Mouse (Mus musculus): ENCODE results near the gene Gm45234. TPM values are rescaled to one million over a fixed set of nuclear protein-coding genes. Genes with fewer than 3 reads are reported as not detected.

Gm45234 gene
- polyA plus RNA-seq, 1 experiment from 2014 or later: not detected

- Histone ChIP-seq H3K4me1 (ENCODE audit: control insufficient read depth, insufficient read depth, low read length) (no peaks in the 10 kb centered on the region), H3K9ac (ENCODE audit: low read depth, low read length) (no peak overlapping the region), H3K4me2 (no peak overlapping the region), H3K36me3 (ENCODE audit: control insufficient read depth, insufficient read depth, low read length) (peaks cover 27% of the 10 kb centered on the region), H3K4me3 (ENCODE audit: low read depth, low read length) (no peak overlapping the region), H3K9me3 (replicated peaks; ENCODE audit: control insufficient read depth, low read length) (no peaks in the 10 kb centered on the region), H3K27ac (ENCODE audit: low read depth, low read length) (no peak overlapping the region), H3K27me3 (ENCODE audit: control insufficient read depth, insufficient read depth, low read length) (no peaks in the 10 kb centered on the region)
- 59% methylated on average over 7 of the region's 7 CpGs for WGBS (ENCODE audit: insufficient replicate concordance)
- no peak for ATAC-seq (replicated peaks; ENCODE audit: insufficient number of reproducible peaks, low FRiP score, low TSS enrichment)
These were observed 52.0 kb downstream of the Gm45234 start for GRCm38 (mm10) chr6:124703789-124704188.

DNA sequence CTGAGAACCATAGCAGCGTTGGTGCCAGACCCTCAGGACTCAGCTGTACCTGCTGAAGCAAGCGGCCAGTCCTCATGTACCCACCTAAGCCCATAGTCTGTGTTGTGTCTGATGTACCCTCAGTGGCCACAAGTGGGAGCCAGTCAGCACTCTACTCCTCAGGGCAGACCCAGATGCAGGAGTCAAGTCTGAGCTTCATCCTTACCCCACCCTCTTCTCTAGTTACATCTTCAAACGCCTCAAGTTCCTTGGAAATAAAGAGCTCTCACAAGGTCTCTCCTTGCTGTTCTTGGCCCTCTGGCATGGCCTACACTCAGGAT, 53.1 kb downstream of the Gm45234 start:
- H3K4me3 ChIP-seq (ENCODE audit: low read depth, low read length): no peak overlapping the region
- no peaks in the 10 kb centered on the region for H3K4me1 ChIP-seq (ENCODE audit: control insufficient read depth, insufficient read depth, low read length)
- no peaks in the 10 kb centered on the region for H3K27me3 ChIP-seq (ENCODE audit: control insufficient read depth, insufficient read depth, low read length)
- H3K36me3 ChIP-seq (ENCODE audit: control insufficient read depth, insufficient read depth, low read length): peaks cover 24% of the 10 kb centered on the region
- no peak overlapping the region for H3K27ac ChIP-seq (ENCODE audit: low read depth, low read length)
- no peak overlapping the region for H3K4me2 ChIP-seq
- no peak overlapping the region for H3K9ac ChIP-seq (ENCODE audit: low read depth, low read length)
- no peak for ATAC-seq (replicated peaks; ENCODE audit: insufficient number of reproducible peaks, low FRiP score, low TSS enrichment)
- H3K9me3 ChIP-seq (replicated peaks; ENCODE audit: control insufficient read depth, low read length): no peaks in the 10 kb centered on the region
- 51% methylated on average over 3 of the region's 3 CpGs for WGBS (ENCODE audit: insufficient replicate concordance)

DNA sequence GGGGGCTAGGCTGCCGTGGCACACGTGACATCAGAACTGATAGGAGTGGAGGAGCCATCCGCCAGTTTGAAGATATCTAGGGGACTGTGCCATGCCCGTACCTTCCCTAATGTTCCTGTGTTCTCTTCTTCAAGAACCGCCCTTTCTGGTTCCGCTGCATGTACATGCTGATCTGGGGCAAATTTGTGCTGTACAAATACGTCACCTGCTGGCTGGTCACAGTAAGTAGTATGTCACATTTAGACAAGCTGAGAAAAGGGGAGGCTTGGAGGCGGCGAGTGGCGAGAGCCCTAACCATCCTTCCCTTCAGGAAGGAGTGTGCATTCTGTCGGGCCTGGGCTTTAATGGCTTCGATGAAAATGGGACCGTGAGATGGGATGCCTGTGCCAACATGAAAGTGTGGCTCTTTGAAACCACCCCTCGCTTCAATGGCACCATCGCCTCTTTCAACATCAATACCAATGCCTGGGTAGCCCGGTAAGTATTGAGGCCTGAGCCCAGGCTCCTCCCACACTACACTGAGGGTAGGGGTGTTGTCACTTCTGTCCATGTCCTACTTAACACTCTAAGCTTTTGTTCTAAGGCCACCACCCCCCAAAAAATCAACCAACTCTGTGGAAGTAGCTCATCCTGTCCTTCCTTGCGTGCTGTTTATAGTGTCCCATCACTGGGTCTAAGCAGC, 53.6 kb downstream of the Gm45234 start:
- no peak overlapping the region for H3K27ac ChIP-seq (ENCODE audit: low read depth, low read length)
- H3K4me3 ChIP-seq (ENCODE audit: low read depth, low read length): no peak overlapping the region
- H3K27me3 ChIP-seq (ENCODE audit: control insufficient read depth, insufficient read depth, low read length): no peaks in the 10 kb centered on the region
- no peak for ATAC-seq (replicated peaks; ENCODE audit: insufficient number of reproducible peaks, low FRiP score, low TSS enrichment)
- no peak overlapping the region for H3K4me2 ChIP-seq
- H3K9me3 ChIP-seq (replicated peaks; ENCODE audit: control insufficient read depth, low read length): no peaks in the 10 kb centered on the region
- H3K9ac ChIP-seq (ENCODE audit: low read depth, low read length): no peak overlapping the region
- WGBS (ENCODE audit: insufficient replicate concordance): 90% methylated on average over 17 of the region's 17 CpGs
- no peaks in the 10 kb centered on the region for H3K4me1 ChIP-seq (ENCODE audit: control insufficient read depth, insufficient read depth, low read length)
- H3K36me3 ChIP-seq (ENCODE audit: control insufficient read depth, insufficient read depth, low read length): peaks cover 24% of the 10 kb centered on the region

- 73% methylated on average over 8 of the region's 8 CpGs for WGBS (ENCODE audit: insufficient replicate concordance)
- Histone ChIP-seq H3K4me3 (ENCODE audit: low read depth, low read length) (no peak overlapping the region), H3K4me2 (no peak overlapping the region), H3K27me3 (ENCODE audit: control insufficient read depth, insufficient read depth, low read length) (no peaks in the 10 kb centered on the region), H3K36me3 (ENCODE audit: control insufficient read depth, insufficient read depth, low read length) (peaks cover 24% of the 10 kb centered on the region), H3K27ac (ENCODE audit: low read depth, low read length) (no peak overlapping the region), H3K9ac (ENCODE audit: low read depth, low read length) (no peak overlapping the region), H3K4me1 (ENCODE audit: control insufficient read depth, insufficient read depth, low read length) (no peaks in the 10 kb centered on the region), H3K9me3 (replicated peaks; ENCODE audit: control insufficient read depth, low read length) (no peaks in the 10 kb centered on the region)
- no peak for ATAC-seq (replicated peaks; ENCODE audit: insufficient number of reproducible peaks, low FRiP score, low TSS enrichment)
These were observed 54.5 kb downstream of the Gm45234 start for GRCm38 (mm10) chr6:124701338-124701737.

DNA sequence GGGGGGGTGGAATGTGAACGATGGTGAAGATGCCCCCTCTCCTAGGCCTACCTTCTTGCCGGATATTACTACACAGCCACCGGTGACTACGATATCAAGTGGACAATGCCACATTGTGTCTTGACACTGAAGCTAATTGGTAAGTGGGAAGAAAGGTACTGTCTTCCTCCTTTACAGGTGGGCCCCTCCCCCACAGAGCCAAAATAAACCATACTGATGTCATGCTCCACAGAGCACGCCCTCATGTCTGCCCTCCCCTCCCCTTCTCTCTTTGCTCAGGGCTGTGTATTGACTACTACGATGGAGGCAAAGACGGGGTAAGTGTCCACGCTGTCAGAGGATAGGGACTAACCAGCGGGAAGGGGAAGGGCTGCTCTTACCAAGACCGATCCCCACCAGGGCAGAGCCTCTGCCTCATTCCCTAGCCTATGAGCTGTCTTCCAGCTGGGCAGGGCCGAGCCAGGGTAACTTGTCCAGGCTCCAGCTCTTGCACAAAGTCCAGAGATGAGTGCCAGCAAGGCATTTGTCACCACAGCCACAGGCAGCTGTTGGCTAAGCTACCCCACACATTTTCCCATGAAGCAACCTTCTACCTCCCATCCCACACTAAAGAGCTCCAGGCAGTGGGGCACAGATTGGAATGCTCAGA, 55.7 kb downstream of the Gm45234 start:
- H3K9me3 ChIP-seq (replicated peaks; ENCODE audit: control insufficient read depth, low read length): no peaks in the 10 kb centered on the region
- no peak overlapping the region for H3K4me2 ChIP-seq
- no peaks in the 10 kb centered on the region for H3K27me3 ChIP-seq (ENCODE audit: control insufficient read depth, insufficient read depth, low read length)
- peaks cover 20% of the 10 kb centered on the region for H3K36me3 ChIP-seq (ENCODE audit: control insufficient read depth, insufficient read depth, low read length)
- H3K4me3 ChIP-seq (ENCODE audit: low read depth, low read length): no peak overlapping the region
- 87% methylated on average over 11 of the region's 11 CpGs for WGBS (ENCODE audit: insufficient replicate concordance)
- no peak overlapping the region for H3K9ac ChIP-seq (ENCODE audit: low read depth, low read length)
- no peaks in the 10 kb centered on the region for H3K4me1 ChIP-seq (ENCODE audit: control insufficient read depth, insufficient read depth, low read length)
- ATAC-seq (replicated peaks; ENCODE audit: insufficient number of reproducible peaks, low FRiP score, low TSS enrichment): no peak
- no peak overlapping the region for H3K27ac ChIP-seq (ENCODE audit: low read depth, low read length)

DNA sequence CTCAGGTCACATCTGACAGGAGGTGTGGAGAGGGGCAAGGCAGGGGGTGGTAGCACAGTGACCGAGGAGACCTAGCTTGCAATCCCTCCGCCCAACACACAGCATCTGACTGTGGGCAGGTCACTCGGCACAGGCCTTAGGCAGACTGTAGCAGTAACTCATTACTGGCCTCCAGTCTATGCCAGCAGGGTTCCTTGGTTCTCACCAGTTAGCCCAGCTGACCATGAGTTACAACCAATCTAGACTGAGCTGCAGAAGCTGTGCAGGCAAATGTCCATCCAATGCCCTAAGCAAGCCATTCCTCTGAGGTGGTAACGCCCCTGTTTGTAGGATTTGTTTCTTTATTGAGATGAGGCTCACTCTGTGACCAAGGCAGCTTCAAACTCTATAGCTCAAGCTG, 56.5 kb downstream of the Gm45234 start:
- Histone ChIP-seq H3K4me2 (no peak overlapping the region), H3K36me3 (ENCODE audit: control insufficient read depth, insufficient read depth, low read length) (peaks cover 14% of the 10 kb centered on the region), H3K4me1 (ENCODE audit: control insufficient read depth, insufficient read depth, low read length) (no peaks in the 10 kb centered on the region), H3K4me3 (ENCODE audit: low read depth, low read length) (no peak overlapping the region), H3K27ac (ENCODE audit: low read depth, low read length) (no peak overlapping the region), H3K9ac (ENCODE audit: low read depth, low read length) (no peak overlapping the region), H3K9me3 (replicated peaks; ENCODE audit: control insufficient read depth, low read length) (no peaks in the 10 kb centered on the region), H3K27me3 (ENCODE audit: control insufficient read depth, insufficient read depth, low read length) (no peaks in the 10 kb centered on the region)
- no peak for ATAC-seq (replicated peaks; ENCODE audit: insufficient number of reproducible peaks, low FRiP score, low TSS enrichment)
- 84% methylated on average over 4 of the region's 4 CpGs for WGBS (ENCODE audit: insufficient replicate concordance)

DNA sequence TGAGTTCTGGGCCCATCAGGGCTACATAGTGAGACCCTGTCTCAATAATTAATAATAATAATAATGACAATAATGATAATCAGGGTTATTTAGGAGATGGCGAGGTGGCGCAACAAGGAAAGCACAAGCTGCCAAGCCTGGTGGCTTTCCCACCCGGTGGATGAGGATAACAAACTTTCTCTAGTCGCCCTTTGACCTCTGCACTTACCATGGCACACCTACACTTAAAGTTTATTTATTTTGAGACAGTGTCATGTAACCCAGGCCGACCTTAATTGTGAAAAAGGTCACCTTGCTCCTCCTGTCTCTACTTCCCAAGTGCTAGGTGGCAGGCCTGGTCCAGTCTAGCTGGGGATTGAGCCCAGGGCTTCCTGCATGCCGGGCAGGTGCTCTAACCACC, 57.1 kb downstream of the Gm45234 start:
- Histone ChIP-seq H3K27ac (ENCODE audit: low read depth, low read length) (no peak overlapping the region), H3K9ac (ENCODE audit: low read depth, low read length) (no peak overlapping the region), H3K4me1 (ENCODE audit: control insufficient read depth, insufficient read depth, low read length) (no peaks in the 10 kb centered on the region), H3K4me3 (ENCODE audit: low read depth, low read length) (no peak overlapping the region), H3K36me3 (ENCODE audit: control insufficient read depth, insufficient read depth, low read length) (peaks cover 11% of the 10 kb centered on the region), H3K9me3 (replicated peaks; ENCODE audit: control insufficient read depth, low read length) (no peaks in the 10 kb centered on the region), H3K4me2 (no peak overlapping the region), H3K27me3 (ENCODE audit: control insufficient read depth, insufficient read depth, low read length) (no peaks in the 10 kb centered on the region)
- 82% methylated on average over 6 of the region's 6 CpGs for WGBS (ENCODE audit: insufficient replicate concordance)
- ATAC-seq (replicated peaks; ENCODE audit: insufficient number of reproducible peaks, low FRiP score, low TSS enrichment): no peak

- H3K4me1 ChIP-seq (ENCODE audit: control insufficient read depth, insufficient read depth, low read length): no peaks in the 10 kb centered on the region
- no peak overlapping the region for H3K27ac ChIP-seq (ENCODE audit: low read depth, low read length)
- H3K4me2 ChIP-seq: no peak overlapping the region
- 83% methylated on average over 7 of the region's 7 CpGs for WGBS (ENCODE audit: insufficient replicate concordance)
- no peaks in the 10 kb centered on the region for H3K36me3 ChIP-seq (ENCODE audit: control insufficient read depth, insufficient read depth, low read length)
- H3K4me3 ChIP-seq (ENCODE audit: low read depth, low read length): no peak overlapping the region
- no peaks in the 10 kb centered on the region for H3K27me3 ChIP-seq (ENCODE audit: control insufficient read depth, insufficient read depth, low read length)
- H3K9ac ChIP-seq (ENCODE audit: low read depth, low read length): no peak overlapping the region
- no peak for ATAC-seq (replicated peaks; ENCODE audit: insufficient number of reproducible peaks, low FRiP score, low TSS enrichment)
- H3K9me3 ChIP-seq (replicated peaks; ENCODE audit: control insufficient read depth, low read length): no peaks in the 10 kb centered on the region
These were observed 59.2 kb downstream of the Gm45234 start for GRCm38 (mm10) chr6:124696441-124697150.
